Mouse (Mus musculus): ENCODE results near the gene Fhit. TPM values are rescaled to one million over a fixed set of nuclear protein-coding genes. Genes with fewer than 3 reads are reported as not detected.

The Fhit gene
- polyA plus RNA-seq, 1 experiment from 2014 or later = 11.4 TPM

GRCm38 (mm10) chr14:9606584-9607377, 1555.1 kb downstream of the Fhit start:
- Histone ChIP-seq H3K27me3 (replicated peaks) (no peaks in the 10 kb centered on the region), H3K36me3 (no peaks in the 10 kb centered on the region), H3K4me2 (replicated peaks) (no peak overlapping the region), H3K4me3 (replicated peaks) (no peak overlapping the region), H3K27ac (no peak overlapping the region), H3K9me3 (no peaks in the 10 kb centered on the region), H3K4me1 (replicated peaks) (no peaks in the 10 kb centered on the region), H3K9ac (no peak overlapping the region)
- 51% methylated on average over 12 of the region's 12 CpGs for WGBS
- ATAC-seq = no peak

- Histone ChIP-seq H3K4me3 (replicated peaks) (no peak overlapping the region), H3K9me3 (no peaks in the 10 kb centered on the region), H3K27me3 (replicated peaks) (no peaks in the 10 kb centered on the region), H3K4me1 (replicated peaks) (no peaks in the 10 kb centered on the region), H3K36me3 (no peaks in the 10 kb centered on the region), H3K4me2 (replicated peaks) (no peak overlapping the region), H3K27ac (no peak overlapping the region), H3K9ac (no peak overlapping the region)
- no peak for ATAC-seq
These were observed 1561.6 kb downstream of the Fhit start for GRCm38 (mm10) chr14:9600271-9600670.

- Histone ChIP-seq H3K4me2 (replicated peaks) (no peak overlapping the region), H3K27ac (no peak overlapping the region), H3K36me3 (no peaks in the 10 kb centered on the region), H3K9me3 (no peaks in the 10 kb centered on the region), H3K4me1 (replicated peaks) (no peaks in the 10 kb centered on the region), H3K4me3 (replicated peaks) (no peak overlapping the region), H3K27me3 (replicated peaks) (no peaks in the 10 kb centered on the region), H3K9ac (no peak overlapping the region)
- ATAC-seq = no peak
- WGBS = 63% methylated on average over 5 of the region's 5 CpGs
These were observed 1564.3 kb downstream of the Fhit start for GRCm38 (mm10) chr14:9597460-9597977.

- Histone ChIP-seq H3K27me3 (replicated peaks) (no peaks in the 10 kb centered on the region), H3K4me2 (replicated peaks) (no peak overlapping the region), H3K36me3 (no peaks in the 10 kb centered on the region), H3K9ac (no peak overlapping the region), H3K27ac (no peak overlapping the region), H3K4me3 (replicated peaks) (no peak overlapping the region), H3K9me3 (no peaks in the 10 kb centered on the region), H3K4me1 (replicated peaks) (no peaks in the 10 kb centered on the region)
- 71% methylated on average over 1 of the region's 1 CpGs for WGBS
- no peak for ATAC-seq
These were observed 1572.7 kb downstream of the Fhit start for GRCm38 (mm10) chr14:9589121-9589520.

- no peak for ATAC-seq
- no peak overlapping the region for H3K4me2 ChIP-seq (replicated peaks)
- H3K27me3 ChIP-seq (replicated peaks) = no peaks in the 10 kb centered on the region
- H3K4me3 ChIP-seq (replicated peaks) = no peak overlapping the region
- no peak overlapping the region for H3K27ac ChIP-seq
- WGBS = 82% methylated on average over 4 of the region's 4 CpGs
- no peaks in the 10 kb centered on the region for H3K4me1 ChIP-seq (replicated peaks)
- H3K36me3 ChIP-seq = no peaks in the 10 kb centered on the region
- H3K9me3 ChIP-seq = no peaks in the 10 kb centered on the region
- no peak overlapping the region for H3K9ac ChIP-seq
These were observed 1573.9 kb downstream of the Fhit start for GRCm38 (mm10) chr14:9587900-9588299.

- 83% methylated on average over 8 of the region's 8 CpGs for WGBS
- Histone ChIP-seq H3K4me1 (replicated peaks) (no peaks in the 10 kb centered on the region), H3K4me3 (replicated peaks) (no peak overlapping the region), H3K4me2 (replicated peaks) (no peak overlapping the region), H3K9me3 (no peaks in the 10 kb centered on the region), H3K27me3 (replicated peaks) (no peaks in the 10 kb centered on the region), H3K36me3 (no peaks in the 10 kb centered on the region), H3K27ac (no peak overlapping the region), H3K9ac (no peak overlapping the region)
- ATAC-seq = no peak
These were observed 1578.3 kb downstream of the Fhit start for GRCm38 (mm10) chr14:9583227-9584155.

GRCm38 (mm10) chr14:9556333-9556732, 1605.5 kb downstream of the Fhit start:
- H3K4me1 ChIP-seq (replicated peaks) = no peaks in the 10 kb centered on the region
- no peaks in the 10 kb centered on the region for H3K36me3 ChIP-seq
- no peak overlapping the region for H3K9ac ChIP-seq
- H3K27me3 ChIP-seq (replicated peaks) = no peaks in the 10 kb centered on the region
- no peaks in the 10 kb centered on the region for H3K9me3 ChIP-seq
- no peak overlapping the region for H3K4me2 ChIP-seq (replicated peaks)
- H3K27ac ChIP-seq = no peak overlapping the region
- WGBS = 39% methylated on average over 5 of the region's 5 CpGs
- ATAC-seq = no peak
- H3K4me3 ChIP-seq (replicated peaks) = no peak overlapping the region

- Histone ChIP-seq H3K27me3 (replicated peaks) (no peaks in the 10 kb centered on the region), H3K9ac (no peak overlapping the region), H3K4me2 (replicated peaks) (no peak overlapping the region), H3K36me3 (no peaks in the 10 kb centered on the region), H3K4me3 (replicated peaks) (no peak overlapping the region), H3K27ac (no peak overlapping the region), H3K4me1 (replicated peaks) (no peaks in the 10 kb centered on the region), H3K9me3 (no peaks in the 10 kb centered on the region)
- no peak for ATAC-seq
- WGBS = 47% methylated on average over 6 of the region's 6 CpGs
These were observed 1606.0 kb downstream of the Fhit start for GRCm38 (mm10) chr14:9555807-9556206.

- H3K27me3 ChIP-seq (replicated peaks) = no peaks in the 10 kb centered on the region
- no peaks in the 10 kb centered on the region for H3K9me3 ChIP-seq
- no peaks in the 10 kb centered on the region for H3K36me3 ChIP-seq
- no peak overlapping the region for H3K4me3 ChIP-seq (replicated peaks)
- no peaks in the 10 kb centered on the region for H3K4me1 ChIP-seq (replicated peaks)
- H3K4me2 ChIP-seq (replicated peaks) = no peak overlapping the region
- no peak overlapping the region for H3K27ac ChIP-seq
- no peak for ATAC-seq
- no peak overlapping the region for H3K9ac ChIP-seq
These were observed 1609.7 kb downstream of the Fhit start for GRCm38 (mm10) chr14:9552149-9552548.

- H3K9me3 ChIP-seq = no peaks in the 10 kb centered on the region
- no peak overlapping the region for H3K27ac ChIP-seq
- H3K36me3 ChIP-seq = no peaks in the 10 kb centered on the region
- no peak overlapping the region for H3K9ac ChIP-seq
- H3K27me3 ChIP-seq (replicated peaks) = no peaks in the 10 kb centered on the region
- ATAC-seq = no peak
- H3K4me3 ChIP-seq (replicated peaks) = no peak overlapping the region
- 71% methylated on average over 1 of the region's 1 CpGs for WGBS
- H3K4me1 ChIP-seq (replicated peaks) = no peaks in the 10 kb centered on the region
- no peak overlapping the region for H3K4me2 ChIP-seq (replicated peaks)
These were observed 1613.9 kb downstream of the Fhit start for GRCm38 (mm10) chr14:9547952-9548351.

- no peaks in the 10 kb centered on the region for H3K9me3 ChIP-seq
- WGBS = 51% methylated on average over 3 of the region's 3 CpGs
- ATAC-seq = no peak
- H3K4me2 ChIP-seq (replicated peaks) = no peak overlapping the region
- H3K36me3 ChIP-seq = no peaks in the 10 kb centered on the region
- no peak overlapping the region for H3K27ac ChIP-seq
- H3K4me1 ChIP-seq (replicated peaks) = no peaks in the 10 kb centered on the region
- H3K4me3 ChIP-seq (replicated peaks) = no peak overlapping the region
- no peak overlapping the region for H3K9ac ChIP-seq
- H3K27me3 ChIP-seq (replicated peaks) = no peaks in the 10 kb centered on the region
These were observed 1617.5 kb downstream of the Fhit start for GRCm38 (mm10) chr14:9544364-9544763.

GRCm38 (mm10) chr14:9535491-9535890, 1626.3 kb downstream of the Fhit start:
- WGBS = 78% methylated on average over 6 of the region's 6 CpGs
- Histone ChIP-seq H3K9me3 (no peaks in the 10 kb centered on the region), H3K4me2 (replicated peaks) (no peak overlapping the region), H3K4me1 (replicated peaks) (no peaks in the 10 kb centered on the region), H3K9ac (no peak overlapping the region), H3K27me3 (replicated peaks) (no peaks in the 10 kb centered on the region), H3K36me3 (no peaks in the 10 kb centered on the region), H3K27ac (no peak overlapping the region), H3K4me3 (replicated peaks) (no peak overlapping the region)
- ATAC-seq = no peak

Data from intestine, embryonic 15.5 days (tissue).